Mouse (Mus musculus): ENCODE data around the gene Dll4. TPM values are rescaled to one million over a fixed set of nuclear protein-coding genes. Genes with fewer than 3 reads are reported as not detected.

The Dll4 gene
- polyA plus RNA-seq, 1 experiment: 0.05 TPM

GRCm38 (mm10) chr2:119299981-119300818 is 25.4 kb upstream of the Dll4 start:
- no peak for TF ChIP-seq GATA1 (IDR thresholded peaks at IDR 0.05; ENCODE audit: low read length)

DNA sequence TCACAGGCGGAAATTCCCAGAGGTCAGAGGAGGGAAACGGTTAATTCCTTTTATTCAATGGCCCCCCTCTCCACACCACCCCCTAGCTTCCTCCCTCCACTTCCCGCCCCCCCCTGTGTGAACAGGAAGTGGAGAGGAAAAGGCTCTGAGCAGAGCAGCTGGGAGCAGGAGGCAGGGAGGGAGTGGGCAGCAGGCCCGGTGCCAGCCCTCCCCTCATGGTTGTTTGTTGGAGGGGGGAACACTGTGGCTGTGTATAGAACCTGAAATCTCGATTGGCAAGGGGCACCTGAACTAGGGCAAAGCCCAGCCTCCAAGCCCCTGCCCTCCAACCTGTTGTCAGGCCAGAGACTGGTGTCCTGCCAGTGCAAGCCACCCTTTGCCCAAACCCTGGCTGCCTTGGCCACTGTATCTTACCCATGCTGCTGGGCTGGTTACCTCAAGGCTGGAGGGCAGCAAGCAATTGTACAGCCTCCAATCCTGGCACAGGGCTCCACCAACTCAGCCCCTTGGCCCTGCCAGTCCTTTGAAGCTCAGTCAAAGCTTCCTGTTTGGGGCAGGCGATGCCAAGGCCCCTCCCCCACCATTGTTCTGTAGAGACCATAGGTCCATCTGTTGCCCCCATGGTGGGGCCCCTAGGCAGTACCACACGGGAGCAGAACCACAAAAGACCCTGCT is 24.6 kb upstream of the Dll4 start:
- TF ChIP-seq GATA1 (IDR thresholded peaks at IDR 0.05; ENCODE audit: low read length): no peak

DNA sequence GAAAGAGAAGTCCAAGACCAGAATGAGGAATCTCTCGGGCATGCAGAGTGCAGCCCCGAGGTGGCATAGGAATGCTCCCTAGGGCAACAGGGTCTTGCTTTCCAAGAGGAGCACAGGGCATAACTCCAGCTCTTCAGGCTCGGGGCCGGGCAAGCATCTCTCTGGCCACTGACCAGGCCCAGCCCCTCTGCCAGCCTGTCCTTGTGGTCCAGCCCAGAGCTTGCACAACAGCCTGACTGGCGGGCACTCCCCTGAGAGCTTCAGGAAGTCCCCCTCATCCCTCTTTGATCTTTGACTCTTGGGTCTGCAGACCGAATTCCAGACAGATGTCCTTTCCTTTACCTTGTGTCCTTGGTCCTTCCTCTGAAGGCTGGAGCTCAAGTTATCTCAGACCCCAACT is 22.7 kb upstream of the Dll4 start:
- TF ChIP-seq GATA1 (IDR thresholded peaks at IDR 0.05; ENCODE audit: low read length): no peak

GRCm38 (mm10) chr2:119304391-119304790 is 21.2 kb upstream of the Dll4 start:
- TF ChIP-seq GATA1 (IDR thresholded peaks at IDR 0.05; ENCODE audit: low read length): no peak

DNA sequence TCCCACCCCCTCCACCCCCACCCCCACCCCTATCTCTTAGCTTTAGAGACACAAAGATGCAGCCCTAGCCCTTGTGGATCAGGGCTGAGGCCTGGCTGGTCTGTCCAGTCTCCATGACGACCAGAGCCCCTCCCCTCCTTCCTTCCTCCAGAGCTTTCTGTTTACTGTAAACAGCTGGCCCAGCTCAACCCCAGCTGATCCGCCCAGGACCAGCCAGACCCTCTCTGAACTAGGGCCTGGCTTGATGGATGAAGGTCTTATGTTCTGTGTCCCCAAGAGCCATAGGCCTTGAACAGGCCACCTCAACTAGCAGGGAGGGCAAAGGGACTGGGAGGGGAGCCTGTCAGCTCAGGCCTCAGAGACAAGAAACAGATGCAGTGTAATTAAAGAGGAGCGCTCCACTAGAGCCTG is 20.8 kb upstream of the Dll4 start:
- no peak for TF ChIP-seq GATA1 (IDR thresholded peaks at IDR 0.05; ENCODE audit: low read length)

DNA sequence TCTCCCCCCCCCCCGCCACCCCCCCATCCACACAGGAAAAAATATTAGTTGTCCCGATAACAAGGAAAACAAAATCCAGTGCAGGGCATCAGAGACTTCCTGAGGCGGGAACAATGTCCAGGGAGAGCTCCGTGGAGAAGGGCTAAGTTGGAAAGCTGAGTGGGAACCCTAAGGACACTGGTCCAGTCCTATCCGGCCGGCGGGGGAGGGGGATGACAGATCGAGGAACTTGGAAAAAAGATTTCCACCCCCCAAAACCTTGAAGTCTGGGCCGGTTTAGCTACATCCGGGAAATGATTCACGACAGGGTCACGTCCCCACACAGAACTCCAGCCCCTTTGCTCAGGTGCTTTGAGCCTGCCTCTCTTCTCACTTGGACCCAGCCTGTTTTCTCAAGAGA is 14.0 kb upstream of the Dll4 start:
- no peak for TF ChIP-seq GATA1 (IDR thresholded peaks at IDR 0.05; ENCODE audit: low read length)

- TF ChIP-seq GATA1 (IDR thresholded peaks at IDR 0.05; ENCODE audit: low read length): no peak
These were observed 13.1 kb upstream of the Dll4 start for GRCm38 (mm10) chr2:119312380-119312958.

DNA sequence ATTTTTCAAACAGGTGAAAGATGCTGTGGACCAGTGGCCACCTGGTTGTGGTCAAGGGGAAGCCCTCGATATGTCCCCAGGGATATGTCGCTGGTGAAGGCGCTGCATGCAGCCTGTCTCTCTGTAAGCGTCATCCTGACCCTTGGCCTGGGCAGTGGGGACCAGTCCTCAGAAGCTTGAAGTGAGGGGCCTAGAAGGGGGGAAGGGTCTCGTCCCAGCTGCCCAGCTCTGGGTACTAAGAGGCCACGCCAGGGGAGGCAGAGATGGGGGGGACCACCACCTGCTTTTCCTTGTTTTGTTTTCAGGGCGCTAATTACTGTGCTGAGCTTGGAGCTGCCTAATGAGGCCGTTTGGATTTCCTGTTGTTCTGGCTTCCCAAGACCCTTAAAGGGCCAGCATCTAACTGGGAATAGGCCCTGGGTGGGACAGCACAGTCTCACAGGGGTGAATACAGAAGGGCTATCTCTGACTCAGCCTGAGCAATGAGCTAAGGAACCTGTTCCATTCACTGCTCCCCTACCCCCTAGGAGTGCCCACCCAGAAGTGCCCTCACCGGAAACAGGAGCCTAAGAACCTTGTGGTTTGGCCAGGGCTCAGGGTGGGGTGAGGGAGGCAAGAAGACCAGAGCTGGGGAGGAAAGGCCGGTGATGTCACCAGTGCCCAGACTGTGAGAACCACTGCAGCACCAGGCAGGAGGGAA is 11.7 kb upstream of the Dll4 start:
- no peak for TF ChIP-seq GATA1 (IDR thresholded peaks at IDR 0.05; ENCODE audit: low read length)

- no peak for TF ChIP-seq GATA1 (IDR thresholded peaks at IDR 0.05; ENCODE audit: low read length)
These were observed 10.8 kb upstream of the Dll4 start for GRCm38 (mm10) chr2:119314742-119315310.

DNA sequence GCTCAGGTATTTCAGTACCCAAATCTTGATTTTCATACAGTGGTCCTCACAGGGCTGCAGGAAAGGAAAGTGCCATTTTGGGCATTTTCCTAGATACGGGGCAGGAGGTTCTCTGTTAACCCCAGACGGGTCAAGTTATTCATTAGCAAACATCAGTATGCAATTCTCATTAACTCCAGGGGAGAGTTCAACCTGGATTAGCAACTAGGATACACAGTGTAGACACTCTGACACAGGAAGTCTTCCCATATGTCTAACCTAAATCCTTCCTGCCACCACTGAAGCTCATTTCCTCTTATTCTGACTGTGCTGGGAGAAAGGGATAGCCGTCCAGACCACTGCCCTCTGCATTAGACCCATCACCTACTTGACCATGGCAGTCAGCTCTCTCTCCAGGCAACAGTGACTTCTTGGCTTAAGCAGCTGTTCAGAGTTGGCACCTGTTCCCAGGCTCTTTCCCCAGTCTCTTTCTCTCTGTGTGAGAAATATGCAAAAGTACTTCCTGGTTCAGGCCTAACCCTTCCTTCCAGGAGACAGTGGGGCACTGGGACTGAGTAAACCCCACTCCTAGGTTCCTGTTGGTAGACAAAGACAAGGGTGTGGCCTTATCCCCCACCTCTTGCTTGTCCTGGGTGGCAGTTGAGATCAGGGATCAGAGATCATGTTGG is 7.4 kb upstream of the Dll4 start:
- no peak for TF ChIP-seq GATA1 (IDR thresholded peaks at IDR 0.05; ENCODE audit: low read length)

GRCm38 (mm10) chr2:119320571-119320970 is 5.0 kb upstream of the Dll4 start:
- no peak for TF ChIP-seq GATA1 (IDR thresholded peaks at IDR 0.05; ENCODE audit: low read length)

DNA sequence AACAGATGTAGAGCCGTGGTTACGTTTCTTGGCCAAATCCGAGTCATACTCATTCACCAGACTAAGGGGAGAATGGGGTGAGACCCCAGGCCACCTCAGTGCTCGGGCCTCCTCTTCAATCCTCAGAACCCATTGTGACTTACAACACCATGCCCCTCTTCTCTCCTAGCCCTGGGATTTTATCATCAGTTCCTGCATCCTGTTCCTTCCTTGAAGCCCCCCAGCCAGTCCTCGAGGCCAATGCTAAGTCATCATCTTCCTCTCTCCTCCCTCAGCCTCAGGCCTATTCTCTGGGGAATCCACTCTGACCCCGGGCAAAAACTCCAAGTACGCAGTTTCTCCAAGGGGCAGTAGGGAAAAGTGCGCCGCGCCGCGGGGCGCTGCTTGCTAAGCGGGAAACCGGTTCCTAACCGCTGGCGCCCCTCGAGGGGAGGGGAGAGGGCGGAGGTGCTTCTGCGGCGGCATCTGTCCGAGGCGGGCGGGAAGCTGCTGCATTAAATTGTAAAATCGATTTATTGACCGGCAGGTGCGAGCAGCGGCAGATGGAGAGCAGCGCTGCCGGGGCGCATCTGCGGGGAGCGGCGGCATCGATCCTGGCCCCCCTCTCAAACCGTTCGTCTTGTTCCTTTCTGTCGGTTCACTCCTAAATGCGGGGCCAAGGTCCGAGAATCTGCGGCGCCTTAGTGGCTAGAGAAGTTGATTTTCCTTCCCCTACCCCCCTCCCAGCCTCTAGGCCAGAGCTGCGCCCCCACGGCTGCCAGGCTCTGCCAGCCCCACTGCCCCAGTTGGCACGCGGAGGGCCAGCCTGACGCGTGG is 3.6 kb upstream of the Dll4 start:
- no peak for TF ChIP-seq GATA1 (IDR thresholded peaks at IDR 0.05; ENCODE audit: low read length)

- TF ChIP-seq GATA1 (IDR thresholded peaks at IDR 0.05; ENCODE audit: low read length): no peak
These were observed 2.8 kb upstream of the Dll4 start for GRCm38 (mm10) chr2:119322587-119323300.

All from G1E-ER4 (cell line).